Mouse (Mus musculus) fat pad, adult 2 months (tissue): ENCODE data around the gene Plppr5.

Experiments
- DNase-seq: peaks from one replicate; pipeline ENCODE4 v3.0.0-alpha.2; 2011; ENCODE audit warnings: low read depth, low spot score; ENCODE audit errors: extremely low read depth

The Plppr5 gene

GRCm38 (mm10) chr3:117694736-117695135 is 120.1 kb downstream of the Plppr5 start:
- no peak for DNase-seq

DNA sequence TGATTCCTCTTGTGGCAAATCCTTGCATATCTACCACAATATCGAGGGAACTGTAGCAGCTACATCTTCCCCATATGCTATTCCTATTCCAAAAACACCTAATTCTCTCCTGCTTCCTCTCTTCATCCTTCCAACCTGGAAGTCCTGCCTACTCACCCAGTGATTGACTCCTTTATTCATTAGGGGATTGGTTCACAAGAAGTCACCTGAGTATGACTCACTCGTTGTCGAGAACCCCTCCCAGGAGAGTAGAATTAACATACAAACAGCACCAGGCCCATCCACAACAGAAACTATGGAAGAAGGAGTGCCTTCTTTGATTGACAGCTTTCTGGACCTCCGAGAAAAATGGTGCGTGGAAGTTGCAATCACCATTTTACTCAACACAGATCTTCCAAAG is 121.7 kb downstream of the Plppr5 start:
- no peak for DNase-seq

- DNase-seq, result no peak
These were observed 134.2 kb downstream of the Plppr5 start for GRCm38 (mm10) chr3:117708788-117709187.

- no peak for DNase-seq
These were observed 142.1 kb downstream of the Plppr5 start for GRCm38 (mm10) chr3:117716534-117717280.

DNA sequence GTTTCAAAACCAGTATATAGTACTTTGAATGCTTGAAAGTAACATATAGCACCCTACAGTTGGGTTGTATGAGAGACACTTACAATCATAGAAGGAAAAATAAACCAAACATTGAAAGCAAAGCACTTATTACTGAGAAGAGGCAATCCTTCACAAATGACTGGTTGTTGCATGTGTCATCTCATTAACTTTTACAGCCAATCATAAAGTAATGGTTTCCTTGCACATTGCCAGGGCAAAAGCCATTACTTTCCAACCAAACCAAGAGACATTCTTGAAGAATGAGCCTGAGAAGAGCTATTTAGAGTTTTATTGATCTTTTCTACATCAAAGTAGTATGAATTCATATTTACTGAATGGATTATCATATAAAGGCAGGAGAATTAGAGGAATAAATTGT is 148.8 kb downstream of the Plppr5 start:
- DNase-seq, result no peak

GRCm38 (mm10) chr3:117724521-117724920 is 149.9 kb downstream of the Plppr5 start:
- DNase-seq, result no peak

DNA sequence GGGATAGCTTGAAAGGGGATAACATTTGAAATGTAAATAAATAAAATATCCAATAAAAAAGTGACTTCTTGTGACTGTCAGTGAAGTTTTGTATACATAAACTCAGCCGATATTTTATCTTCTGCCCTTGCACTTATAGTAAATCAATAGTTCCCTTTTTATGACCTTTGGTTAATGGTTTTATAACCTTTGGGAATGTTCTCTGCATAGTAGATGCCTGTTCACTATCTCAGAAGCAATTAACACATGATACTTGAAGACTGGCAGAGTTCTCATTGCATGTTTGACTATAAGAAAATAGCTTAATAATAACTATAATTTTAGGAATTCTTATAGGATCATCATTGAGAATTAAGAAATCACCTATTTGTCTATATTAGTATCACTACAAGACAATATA is 150.9 kb downstream of the Plppr5 start:
- no peak for DNase-seq

GRCm38 (mm10) chr3:117728136-117728535 is 153.5 kb downstream of the Plppr5 start:
- no peak for DNase-seq

DNA sequence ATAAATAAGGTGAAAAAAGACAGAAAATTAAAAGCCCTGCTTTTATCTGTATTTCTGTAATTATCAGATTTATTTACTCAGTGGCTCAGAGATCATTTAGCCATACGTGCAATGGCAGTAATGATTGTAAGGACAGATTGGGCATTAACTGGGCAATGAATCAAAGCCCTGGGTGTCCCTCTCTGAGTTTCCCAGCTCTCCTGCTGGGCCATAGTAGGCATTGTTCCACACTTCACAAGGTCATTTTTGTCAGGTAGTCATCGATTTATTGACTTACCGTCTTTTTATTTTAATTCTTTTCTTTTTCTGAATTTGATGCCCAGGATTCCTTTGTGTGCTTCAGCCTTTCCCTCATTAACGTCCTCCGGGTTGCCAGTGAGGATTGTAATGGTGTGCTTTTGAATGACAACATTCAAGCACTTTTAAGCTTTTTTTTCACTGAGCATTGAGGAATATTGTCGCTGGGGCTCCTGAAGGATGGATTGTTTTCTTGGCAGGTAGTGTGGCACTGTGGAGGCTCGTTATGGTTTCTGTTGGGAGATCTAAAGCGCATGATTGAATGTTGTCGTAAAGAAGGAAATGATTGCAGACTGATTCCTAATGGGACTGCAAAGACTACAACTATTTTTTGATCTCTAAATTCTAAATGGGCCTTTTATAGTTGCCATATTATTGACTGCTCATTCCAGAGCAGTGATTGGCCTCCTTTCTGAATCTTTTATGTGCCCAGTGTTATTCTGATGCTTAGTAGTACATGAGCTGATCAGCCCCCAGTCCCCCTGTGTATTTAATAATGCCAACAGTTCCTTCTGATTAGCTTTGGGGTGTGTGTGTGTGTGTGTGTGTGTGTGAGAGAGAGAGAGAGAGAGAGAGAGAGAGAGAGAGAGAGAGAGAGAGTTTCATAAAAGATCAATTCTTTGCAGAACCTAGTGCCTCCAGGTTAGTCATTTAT is 154.8 kb downstream of the Plppr5 start:
- DNase-seq, result no peak

- DNase-seq, result no peak
These were observed 156.9 kb downstream of the Plppr5 start for GRCm38 (mm10) chr3:117731545-117731944.

DNA sequence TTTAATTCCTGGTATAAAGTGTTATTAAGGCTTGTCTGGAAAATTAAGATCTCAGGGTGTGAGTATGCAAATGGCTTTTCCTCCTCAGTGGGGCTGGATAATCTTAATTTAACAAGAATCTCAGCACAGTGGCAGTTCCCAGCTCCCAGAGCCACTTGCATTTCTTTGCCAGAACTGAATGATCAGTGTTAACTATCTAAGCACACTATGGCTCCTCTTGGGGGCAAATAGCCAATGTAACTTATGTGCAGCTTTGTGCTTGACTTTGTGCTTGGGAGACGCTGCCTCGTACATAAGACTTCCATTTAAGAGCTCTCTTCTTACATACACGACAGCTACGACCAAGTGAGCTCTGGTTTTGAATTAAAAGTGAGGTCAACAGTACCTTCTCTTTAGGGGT is 158.0 kb downstream of the Plppr5 start:
- DNase-seq, result no peak
